Mouse (Mus musculus): Measurements from ENCODE around the gene Desi1. TPM values are rescaled to one million over a fixed set of nuclear protein-coding genes. Genes with fewer than 3 reads are reported as not detected.

Gene Desi1
- 10 to 100 TPM; 51.9 to 60.3 TPM for total RNA-seq (2021)
- long read RNA-seq, experiment 1, transcript Desi1-206 (6 exons, 2,934 nt) = major isoform, 51 of 105 reads
- long read RNA-seq, experiment 1, partial matches to known transcripts = 3 of 105 reads
- long read RNA-seq, experiment 1, other reads (novel, unspliced or antisense) = 49 of 105 reads
- long read RNA-seq, experiment 2, transcript Desi1-206 (6 exons, 2,934 nt) = major isoform, 36 of 84 reads
- long read RNA-seq, experiment 2, partial matches to known transcripts = 1 of 84 reads
- long read RNA-seq, experiment 2, other reads (novel, unspliced or antisense) = 45 of 84 reads

GRCm38 (mm10) chr15:82033762-82034161, at the start of gene Desi1:
TSS of gene Desi1 (minus strand) at chr15:82033862.
- no peak for DNase-seq

DNA sequence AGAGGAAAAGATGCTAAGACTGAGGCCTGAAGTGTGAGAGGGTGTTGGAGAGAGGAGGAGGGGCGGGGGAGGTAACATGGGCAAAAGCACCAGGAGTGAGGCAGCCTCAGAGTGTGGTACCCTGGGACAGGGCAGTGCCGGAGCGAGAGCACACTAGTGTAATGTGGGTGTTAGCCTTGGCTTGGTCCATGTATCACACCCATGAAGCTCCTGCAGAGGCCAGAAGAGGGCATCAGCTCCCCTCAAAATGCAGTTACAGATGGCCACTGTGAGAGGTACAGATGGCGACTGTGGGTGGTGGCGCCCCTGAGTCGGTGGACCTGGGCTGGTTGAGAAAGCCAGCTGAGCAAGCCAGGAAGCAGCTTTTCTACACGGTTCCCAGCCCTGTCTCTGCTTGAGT, 47.5 kb upstream of the Desi1 start:
- DNase-seq = peak; percentile 25

DNA sequence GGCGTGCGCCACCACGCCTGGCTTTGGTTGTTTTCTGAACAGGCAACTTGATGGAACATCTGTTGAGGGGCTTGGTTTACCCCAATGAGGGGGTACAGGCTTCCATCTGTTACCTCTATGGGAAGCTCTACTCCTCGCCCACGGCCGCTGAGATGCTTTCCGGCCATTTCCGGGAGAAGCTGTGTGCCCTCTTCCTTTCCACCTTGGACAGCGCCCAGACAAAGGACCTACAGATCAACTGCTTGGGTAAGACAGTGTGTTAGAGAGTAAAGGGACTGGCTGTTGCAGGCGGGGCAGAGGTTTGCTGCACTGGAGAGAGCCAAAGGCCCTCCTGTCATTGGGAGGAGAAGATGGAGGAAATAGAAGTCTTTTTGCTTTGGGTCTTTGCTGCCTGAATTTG, 46.2 kb upstream of the Desi1 start:
- no peak for DNase-seq

DNA sequence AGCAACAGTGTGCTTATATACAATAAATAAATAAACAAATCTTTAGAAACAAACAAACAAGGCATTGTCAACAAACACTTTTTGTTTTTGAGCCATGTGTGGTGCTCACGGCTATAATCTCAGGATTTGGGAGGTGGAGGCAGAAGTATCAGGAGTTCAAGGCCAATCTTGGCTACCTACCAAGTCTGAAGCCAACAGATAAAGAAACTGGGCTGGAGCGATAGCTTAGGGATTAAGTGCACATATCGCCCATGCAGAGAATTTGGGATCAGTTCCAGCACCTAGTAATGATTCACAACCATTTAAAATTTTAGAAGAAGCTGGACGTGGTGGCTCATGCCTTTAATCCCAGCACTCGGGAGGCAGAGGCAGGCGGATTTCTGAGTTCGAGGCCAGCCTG, 39.8 kb upstream of the Desi1 start:
- DNase-seq = no peak

DNA sequence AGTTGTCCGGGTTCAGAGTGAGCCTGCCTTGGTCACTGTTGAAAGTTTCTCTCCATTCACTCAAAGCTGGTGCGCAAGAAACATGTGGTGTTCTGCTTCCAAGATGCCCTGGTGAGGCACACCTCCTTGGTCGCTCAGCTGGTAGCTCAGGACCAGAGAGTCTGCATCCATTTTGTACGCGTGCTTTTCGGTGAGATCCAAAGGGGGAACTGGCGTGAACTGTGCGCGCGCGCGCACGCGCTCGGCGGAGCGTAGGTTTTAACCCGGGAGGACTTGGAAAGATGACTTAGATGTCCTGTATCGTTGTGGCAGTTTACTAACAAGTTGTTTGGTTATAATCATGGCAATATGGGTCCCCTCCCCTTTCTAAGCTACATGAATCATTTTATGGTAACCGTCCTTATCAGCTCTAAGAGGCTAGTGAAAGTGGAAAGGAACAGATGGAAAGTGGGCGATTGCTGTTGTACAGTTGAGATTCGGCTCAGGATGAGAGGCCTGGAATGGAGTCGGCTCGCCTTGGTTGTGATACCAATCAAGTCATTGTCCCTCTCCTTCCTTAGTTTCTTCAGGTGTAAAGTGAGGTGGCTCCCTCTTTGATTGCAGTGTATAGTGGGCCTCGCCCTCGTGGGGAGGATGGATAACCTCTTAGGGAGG, 38.3 kb upstream of the Desi1 start:
- DNase-seq = no peak

DNA sequence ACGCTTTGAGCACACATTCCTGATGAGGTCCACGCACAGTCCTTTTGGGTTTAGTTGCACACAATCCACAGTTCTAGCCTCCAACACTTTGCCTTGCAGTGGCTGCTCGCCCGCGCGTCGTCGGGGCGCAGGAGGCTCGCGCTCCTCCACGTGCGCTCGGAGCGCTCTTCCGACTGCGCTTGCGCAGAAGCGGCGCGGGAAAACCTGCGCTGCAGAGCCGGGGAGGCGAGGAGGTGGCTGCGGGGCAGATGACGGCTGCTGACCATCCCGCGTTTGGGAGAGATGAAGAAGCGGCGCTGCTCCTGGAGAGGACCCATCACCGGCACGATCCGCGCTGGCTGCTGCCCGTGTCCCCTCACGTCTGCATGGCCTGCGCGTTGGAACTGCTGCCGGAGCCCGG, 36.2 kb upstream of the Desi1 start, which contains the start of gene Mei1:
Gene Mei1, plus strand, starts transcription at position 99 of the 400 bp plus-strand sequence.
- no peak for DNase-seq

GRCm38 (mm10) chr15:82065511-82065910, 31.8 kb upstream of the Desi1 start:
- peak; percentile 84 for DNase-seq

DNA sequence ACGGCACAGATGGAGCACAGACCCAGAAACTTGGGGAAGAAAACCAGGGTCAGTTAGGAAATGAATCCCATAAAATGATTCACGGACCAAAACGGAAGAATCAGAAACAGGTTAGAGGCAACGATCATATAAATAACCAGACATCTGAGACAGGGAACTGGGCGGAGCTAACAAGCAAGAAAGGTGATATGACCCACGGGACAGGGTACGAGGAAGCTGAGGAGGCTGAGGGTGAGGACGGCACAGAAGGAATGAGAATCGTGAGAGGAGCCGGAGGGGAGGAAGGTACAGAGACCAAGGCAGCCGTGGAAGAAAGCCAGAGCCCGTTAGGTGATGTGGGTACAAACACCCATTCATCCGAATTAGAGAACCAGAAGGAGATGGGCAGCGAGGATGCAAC, 30.2 kb upstream of the Desi1 start:
- no peak for DNase-seq

- no peak for DNase-seq
These were observed 25.1 kb upstream of the Desi1 start, which contains the start of gene 4930407I10Rik for GRCm38 (mm10) chr15:82058719-82059201. TSS of gene 4930407I10Rik (plus strand) at chr15:82059151.

- DNase-seq = no peak
These were observed 18.9 kb upstream of the Desi1 start for GRCm38 (mm10) chr15:82052544-82052943.

DNA sequence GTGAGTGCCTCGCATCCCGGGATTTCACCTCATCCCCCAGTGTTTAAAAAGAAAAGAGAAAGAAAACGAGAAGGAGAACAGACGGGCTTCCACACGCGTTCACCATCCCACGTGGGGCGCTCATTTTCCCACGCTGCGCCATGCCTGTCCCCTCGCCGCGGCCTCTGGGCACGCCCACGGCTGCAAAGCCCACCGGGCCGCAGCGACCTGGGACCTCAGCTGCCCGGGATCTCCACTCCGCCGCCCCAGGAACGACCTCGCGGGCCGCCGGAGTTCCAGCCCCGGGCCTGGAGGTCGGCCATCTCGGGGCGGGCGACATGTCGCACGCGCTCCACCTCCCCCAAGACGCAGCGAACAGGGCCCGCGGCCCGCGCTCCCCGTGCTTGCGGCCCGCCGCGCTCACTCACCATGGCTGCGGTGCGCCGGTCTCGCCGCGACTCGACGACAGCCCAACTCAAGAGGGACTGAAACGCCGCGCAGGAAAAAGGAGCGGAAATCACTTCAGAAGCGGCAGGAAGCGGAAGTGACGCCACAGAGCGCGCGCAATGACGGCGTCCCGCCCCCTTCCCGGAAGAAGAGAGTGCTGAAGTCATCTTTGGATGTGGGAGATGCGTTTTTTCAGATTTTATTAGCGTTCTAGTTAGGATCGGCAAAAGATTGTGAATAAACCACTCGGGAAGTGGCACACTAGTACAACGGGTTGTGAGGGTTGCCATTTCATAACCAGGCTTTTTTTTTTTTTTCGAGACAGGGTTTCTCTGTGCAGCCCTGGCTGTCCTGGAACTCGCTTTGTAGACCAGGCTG, 13.6 kb upstream of the Desi1 start, which contains the start of gene Snu13:
Gene Snu13, minus strand, starts transcription at position 519 of the 804 bp plus-strand sequence.
- DNase-seq = peak; percentile 95

- DNase-seq = peak; percentile 46
These were observed 12.7 kb upstream of the Desi1 start for GRCm38 (mm10) chr15:82046246-82046891.

GRCm38 (mm10) chr15:82044166-82044784, 10.6 kb upstream of the Desi1 start:
- DNase-seq = no peak

DNA sequence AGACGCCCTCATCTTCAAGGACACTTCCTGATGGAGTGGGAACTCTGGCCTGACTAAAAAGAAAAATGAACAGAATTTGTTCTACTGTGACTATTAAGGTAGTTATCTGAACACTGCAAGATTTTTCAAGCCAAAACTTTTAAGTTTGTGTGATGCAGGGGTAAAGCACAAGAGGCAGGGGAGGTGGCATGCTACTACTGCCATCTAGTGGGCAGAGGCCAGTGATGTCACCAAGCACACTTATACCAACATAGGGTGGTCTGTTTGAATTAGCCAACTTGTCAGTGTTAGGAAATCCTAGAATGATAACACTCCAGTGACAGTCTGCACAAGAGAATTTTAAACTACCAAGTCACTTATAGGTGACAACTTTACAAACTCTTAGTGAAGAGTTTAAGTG, 7.0 kb upstream of the Desi1 start:
- DNase-seq = peak; percentile 56

DNA sequence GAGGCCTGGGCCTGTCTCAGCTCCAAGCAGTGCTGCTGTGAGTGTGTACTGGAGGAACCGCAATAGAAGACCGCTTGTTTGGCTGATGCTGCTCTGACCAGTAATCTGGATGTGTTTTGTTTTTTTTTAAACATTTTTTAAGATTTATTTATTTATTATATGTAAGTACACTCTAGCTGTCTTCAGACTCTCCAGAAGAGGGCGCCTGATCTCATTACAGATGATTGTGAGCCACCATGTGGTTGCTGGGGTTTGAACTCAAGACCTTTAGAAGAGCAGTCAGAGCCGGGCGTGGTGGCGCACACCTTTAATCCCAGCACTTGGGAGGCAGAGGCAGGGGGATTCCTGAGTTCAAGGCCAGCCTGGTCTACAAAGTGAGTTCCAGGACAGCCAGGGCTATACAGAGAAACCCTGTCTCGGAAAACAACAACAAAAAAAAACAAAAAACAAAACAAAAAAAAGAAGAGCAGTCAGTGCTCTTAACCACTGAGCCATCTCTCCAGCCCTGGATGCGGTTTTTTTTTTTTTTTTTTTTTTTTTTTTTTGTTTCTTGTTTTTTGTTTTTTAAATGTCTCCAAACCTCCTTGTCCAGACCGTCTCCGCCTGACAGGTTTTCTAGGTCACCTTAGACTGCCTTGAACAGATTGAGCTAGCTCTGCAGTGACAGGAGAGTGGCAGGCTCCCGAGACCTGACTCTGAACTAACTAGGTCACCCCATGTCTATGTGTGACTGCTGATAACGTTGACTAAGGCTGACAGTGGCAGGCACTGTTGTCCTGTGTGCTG, 2.4 kb upstream of the Desi1 start:
- peak; percentile 39 for DNase-seq

- DNase-seq = no peak
These were observed 1.3 kb downstream of the Desi1 start for GRCm38 (mm10) chr15:82032386-82032785.

DNA sequence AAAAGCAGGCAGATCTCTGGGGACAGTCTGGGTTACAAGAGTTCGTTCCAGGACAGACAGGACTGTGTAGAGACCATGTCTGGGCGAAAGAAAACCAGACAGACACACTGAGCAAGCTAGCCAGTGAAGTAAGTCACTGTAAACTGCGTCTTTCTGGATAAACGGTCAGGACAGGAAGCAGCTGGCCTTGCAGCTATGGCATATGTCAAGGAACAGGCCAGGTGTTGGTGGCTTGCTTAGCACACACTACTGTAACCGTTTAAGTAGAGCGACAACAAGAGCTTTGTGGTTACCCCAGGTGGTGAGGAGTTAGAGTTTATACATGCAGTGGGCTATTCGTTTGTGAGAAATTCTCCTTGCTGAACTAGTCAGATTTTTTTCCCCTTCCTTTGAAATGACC, 5.9 kb downstream of the Desi1 start:
- DNase-seq = no peak

GRCm38 (mm10) chr15:82027276-82027675, 6.4 kb downstream of the Desi1 start:
- no peak for DNase-seq

- no peak for DNase-seq
These were observed 9.6 kb downstream of the Desi1 start for GRCm38 (mm10) chr15:82023965-82024635.

DNA sequence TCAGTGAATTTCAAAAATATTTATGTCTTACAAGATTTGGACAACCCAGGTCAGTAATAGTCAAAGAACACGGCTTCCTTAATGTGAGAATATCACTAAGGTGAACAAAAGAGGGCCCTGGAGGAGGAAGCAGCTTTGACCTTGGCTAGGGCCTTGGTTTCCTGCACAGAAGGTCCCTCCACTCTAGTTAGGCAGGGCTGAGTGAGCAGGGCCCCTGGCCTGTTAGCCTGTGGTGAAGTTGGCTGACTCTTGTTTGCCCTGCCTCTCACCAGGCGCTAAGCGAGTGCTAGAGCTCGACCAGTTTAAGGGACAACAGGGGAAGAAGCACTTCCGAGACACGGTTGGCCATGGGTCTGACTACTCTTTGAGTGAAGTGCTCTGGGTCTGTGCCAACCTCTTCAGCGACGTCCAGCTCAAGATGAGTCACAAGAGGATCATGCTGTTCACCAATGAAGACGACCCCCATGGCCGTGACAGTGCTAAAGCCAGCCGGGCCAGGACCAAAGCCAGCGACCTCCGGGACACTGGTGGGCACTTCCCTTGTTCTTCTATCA, 11.1 kb downstream of the Desi1 start:
- DNase-seq = peak; percentile 66
